Mouse (Mus musculus): ENCODE results near the gene Ttc30a1. TPM values are rescaled to one million over a fixed set of nuclear protein-coding genes. Genes with fewer than 3 reads are reported as not detected.
A peak's percentile ranks its signal among the peaks of the same experiment; 100 is the strongest.

The Ttc30a1 gene
- under 1 TPM; 0.93 to 0.99 TPM for polyA plus RNA-seq (2017; shearing (Covaris generic))

DNA sequence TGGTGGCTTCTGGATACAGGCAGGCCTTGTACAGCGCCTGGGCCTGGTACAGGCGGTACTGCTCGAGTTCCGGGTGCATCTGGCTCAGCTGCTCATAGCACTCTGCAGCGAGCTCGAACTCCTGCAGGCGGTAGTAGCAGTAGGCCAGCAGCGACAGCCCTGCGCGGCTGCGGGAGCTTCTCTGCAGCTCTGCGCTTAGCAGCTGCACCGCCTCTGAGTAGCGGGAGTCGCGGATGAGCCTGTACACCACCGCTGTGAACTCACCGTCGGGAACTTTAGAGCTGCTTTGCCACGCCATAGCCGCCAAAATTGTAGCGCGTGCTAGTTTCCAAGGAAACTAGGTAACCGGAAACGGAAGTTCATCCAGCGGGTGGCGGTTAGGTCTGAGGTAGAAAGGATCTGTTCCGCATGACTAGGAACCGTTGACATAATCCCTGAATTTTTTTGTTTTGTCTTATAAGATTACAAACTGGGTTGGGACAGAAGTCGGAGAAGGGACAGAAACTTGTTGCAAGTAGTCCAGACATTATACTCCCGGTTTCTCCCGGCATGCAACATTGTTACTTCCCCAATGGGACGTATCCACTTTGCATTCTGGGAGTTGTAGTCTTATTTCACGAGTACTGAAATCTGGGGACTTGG is at the start of gene Ttc30a1:
Ttc30a1 (minus strand) TSS at position 528 of the 642 bp plus-strand sequence.
- ATAC-seq, result peak; percentile 87

DNA sequence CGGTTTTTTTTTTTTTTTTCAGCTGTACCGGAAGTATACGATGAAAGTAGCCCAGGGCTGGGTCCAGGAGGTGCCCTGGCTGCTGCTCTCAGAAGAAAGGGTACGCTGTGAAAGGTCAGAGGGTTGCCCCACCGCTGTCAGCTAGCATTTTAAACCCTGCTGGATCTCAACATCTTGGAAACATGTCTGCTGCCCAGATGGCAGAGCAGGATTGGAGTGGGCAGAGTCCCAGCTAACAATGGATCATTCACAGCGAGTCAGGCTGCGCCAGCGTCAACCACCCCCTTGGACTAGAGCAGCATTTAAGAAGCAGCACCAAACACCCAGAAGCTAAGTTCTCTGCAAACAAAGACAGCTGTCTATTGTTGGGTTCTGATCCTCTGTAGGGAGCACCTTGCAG is 48.3 kb upstream of the Ttc30a1 start:
- no peak for ATAC-seq

DNA sequence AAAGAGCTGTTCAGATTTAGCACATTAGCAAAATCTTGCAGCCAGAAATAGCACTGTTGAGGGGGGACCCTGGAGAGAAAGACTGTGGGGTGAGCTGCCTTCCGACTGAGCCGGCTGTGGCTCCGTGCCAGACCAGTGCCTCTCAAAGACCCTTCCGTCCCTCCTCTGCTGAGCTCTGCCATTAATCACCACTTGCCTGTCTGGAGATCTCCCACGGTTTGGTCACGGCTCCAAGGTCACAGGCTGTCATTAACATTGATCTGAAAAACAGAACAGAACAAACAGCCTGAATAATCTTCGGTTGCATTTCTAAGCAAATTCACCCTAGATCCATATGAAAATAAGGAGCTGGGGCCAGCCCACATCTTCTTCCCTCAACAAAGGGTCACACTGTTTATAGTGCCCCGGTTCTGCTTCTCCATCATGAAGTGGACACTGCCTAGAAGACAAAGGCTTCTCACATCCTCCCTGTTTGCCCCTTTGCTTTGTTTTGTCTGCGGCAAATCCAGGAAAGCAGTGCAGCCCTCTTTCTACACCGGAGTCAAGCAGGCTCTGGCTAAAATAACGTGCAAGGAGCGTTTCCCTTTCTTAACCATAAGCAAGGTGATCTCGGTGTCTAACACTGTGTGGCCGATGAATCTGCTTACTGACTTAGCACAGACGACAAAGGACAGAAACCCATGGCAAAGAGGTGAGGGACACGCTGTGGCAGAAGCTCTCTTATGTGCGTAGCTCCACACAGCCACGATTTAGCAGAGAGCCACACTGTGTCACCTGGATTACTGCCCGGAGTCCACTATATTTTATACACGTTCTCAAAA is 47.5 kb upstream of the Ttc30a1 start:
- no peak for ATAC-seq

DNA sequence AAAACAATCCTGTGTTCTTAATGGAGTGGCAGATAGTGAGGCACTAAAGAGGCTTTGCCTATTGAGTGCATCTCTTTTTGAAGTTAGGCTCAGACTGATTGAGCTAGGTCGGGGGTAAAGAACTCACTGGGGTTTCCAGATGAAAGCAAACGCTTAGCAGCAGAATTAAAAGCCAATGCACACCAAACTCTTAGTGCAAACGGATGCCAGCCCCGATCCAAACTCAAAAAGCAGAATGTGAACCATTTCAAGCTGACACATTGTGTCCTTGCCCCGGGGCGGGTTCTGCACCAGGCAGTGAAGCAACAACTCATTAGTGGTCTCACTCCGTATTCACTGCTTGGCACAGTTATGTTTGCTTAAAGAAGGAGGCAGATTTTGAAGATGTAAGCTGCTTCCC is 35.1 kb upstream of the Ttc30a1 start:
- ATAC-seq, result no peak

DNA sequence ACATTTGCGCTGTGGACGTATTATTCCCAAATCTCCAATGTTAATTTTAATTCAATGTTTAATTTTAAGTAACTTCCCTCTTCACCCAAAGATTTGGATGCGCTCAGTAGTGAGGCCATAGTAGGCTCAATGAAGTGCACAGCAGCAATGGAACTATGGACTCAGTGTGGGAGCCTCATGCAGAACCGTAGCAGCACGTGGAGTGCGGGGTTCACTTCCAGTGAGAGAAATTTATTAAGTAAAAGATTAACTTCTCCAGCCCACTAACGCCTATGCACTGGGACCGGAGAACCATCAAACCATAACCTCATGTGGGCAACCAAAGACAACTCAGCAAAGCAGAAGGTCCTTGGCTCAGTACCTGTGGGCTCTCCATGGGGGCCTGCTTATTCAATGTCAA is 34.4 kb upstream of the Ttc30a1 start:
- ATAC-seq, result no peak

DNA sequence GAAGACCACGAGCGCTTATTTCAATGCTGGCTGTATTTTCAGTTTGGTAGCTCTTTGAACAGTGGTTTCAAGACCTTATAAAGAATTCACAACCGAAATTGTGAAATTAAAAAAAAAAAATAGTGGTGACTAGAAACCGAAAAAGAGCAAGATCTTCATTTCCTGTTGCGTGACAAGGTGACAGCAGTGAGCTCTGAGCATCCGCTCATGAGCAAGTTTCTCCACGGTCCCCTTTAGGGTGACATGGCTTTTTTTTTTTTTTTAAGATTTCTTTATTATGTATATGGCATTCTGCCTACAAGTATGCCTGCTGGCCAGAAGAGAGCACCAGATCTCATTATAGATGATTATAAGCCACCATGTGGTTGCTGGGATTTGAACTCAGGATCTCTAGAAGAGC is 33.7 kb upstream of the Ttc30a1 start:
- ATAC-seq, result peak; percentile 76

DNA sequence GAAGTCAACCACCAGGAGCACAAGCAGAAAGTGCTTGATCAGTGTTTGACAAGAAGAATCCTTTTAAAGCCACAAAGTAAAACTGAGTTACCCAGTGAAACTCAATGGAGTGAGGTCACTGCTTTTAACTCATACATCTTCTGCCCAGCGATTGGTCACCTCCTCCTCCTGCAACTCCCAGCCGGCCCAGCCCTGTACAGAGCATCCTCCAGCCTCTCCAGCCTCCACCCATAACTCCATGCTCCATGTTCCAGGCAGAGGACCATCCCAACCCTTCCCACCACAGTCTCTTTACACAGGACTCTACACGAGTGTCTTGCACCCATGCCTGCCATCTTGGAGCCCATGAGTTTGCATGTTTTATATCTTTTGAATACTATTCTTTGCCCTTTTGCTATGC is 32.9 kb upstream of the Ttc30a1 start:
- no peak for ATAC-seq

DNA sequence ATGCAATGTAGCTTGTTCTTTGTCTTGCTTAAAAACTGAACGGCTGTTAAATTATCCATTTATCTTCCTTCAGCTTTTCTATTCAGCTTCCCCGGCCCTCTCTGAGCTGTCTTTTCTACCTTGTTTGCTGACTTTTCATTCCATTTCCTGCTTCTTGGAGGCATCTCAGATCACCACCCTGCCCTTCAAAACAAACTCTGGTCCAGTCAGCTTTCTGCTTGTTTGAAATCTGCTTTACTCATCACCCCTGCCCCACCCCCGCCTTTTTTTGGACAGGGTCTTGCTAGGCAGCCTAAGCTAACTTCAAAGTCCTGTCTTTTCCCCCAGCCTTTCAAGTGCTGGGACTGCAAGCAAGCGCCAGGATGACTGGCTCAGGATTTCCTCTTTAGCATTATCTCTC is 24.4 kb upstream of the Ttc30a1 start:
- ATAC-seq, result no peak

DNA sequence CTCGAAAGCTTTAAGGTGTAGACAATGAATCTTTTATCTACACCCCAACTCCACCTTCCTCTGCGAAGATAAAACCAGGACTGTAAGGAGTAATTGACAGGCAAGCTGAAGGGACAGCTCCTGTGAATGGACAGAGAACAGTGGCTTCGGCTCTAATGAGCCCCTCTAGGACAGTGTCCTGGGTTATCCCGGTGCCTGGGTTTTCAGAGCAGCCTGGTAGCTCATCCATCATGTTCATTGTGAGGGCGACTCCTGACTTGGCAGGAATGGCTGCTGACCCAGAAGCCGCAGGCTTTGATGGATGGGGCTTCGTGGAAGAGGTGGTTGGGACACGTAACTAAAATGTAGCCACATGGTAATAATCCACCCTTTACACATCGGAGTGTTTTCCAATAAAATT is 21.1 kb upstream of the Ttc30a1 start:
- no peak for ATAC-seq

DNA sequence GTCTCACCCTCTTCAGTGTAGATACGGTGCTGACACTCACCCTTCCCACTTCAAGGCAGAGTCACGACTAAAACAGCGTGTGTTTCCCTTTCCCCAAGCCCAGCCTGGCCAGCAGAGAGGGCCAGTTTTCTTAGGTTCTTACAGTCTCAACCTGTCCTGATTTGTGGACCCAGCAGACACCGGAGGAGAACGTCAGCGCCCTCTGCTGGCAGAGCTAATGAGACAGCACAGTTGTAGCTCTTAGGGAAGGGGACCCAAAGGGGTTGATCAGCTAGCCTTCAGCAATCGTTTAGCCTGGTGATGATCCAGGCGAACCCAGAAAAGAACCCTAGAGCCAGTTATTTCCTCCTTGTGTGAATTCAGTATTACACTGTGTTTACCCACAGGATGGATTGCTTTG is 19.6 kb upstream of the Ttc30a1 start:
- peak; percentile 43 for ATAC-seq

DNA sequence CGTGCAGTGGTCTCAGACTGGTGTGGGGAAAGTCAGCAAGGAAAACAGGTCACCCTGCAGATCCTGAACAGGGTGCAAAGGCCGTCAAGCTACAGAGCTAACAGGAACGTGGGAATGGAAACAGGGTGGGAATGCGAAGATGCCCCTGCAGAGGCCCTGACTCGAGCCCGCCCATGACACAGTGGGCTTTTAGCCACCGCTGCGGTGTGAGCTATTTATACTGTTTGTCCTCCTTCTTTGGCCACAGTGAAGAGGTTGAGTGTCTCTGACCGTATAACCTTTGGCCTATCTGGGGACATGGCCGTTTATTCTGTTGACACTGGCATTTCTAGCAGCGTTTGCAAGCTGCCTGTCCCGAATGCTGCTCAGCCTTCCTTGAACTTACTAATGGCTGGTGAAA is 17.9 kb upstream of the Ttc30a1 start:
- ATAC-seq, result no peak

DNA sequence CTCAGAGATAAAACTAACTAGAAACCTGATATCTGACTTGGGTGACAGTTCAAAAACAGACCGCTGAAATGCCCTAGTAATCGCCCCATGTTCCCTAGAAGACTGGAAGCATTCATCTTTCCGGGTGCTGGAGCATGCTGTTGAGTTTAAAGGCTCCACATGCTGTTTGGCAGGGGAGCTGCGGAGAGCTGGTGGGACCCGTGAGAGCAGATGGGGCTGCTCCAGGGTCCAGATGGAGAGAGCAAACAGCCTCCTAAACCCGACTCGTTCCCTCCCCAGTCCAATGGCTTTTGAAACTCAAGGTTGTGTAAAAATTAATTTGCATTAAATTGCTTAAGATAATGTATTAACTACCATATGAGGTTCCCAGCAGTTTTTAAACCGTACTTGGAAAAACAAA is 16.9 kb upstream of the Ttc30a1 start:
- ATAC-seq, result no peak

DNA sequence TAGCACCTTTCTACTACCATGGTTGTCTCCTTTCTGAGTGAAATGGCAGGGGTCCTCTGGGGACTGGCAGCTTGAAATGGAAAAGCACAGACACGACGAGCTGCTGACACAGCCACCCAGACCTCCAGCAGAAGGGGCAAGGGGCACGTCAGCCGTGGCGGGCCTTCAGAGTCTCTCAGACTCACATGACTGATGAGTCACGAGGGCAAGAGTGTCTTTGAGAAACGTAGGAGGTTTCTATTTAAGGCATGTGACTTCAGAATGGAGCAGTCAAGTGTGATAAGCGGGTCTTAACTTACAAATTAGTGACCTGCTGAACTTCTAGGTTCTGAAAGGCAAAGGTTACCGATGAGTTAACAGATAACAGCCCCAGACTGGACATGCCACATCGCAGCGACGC is 16.0 kb upstream of the Ttc30a1 start:
- ATAC-seq, result no peak

DNA sequence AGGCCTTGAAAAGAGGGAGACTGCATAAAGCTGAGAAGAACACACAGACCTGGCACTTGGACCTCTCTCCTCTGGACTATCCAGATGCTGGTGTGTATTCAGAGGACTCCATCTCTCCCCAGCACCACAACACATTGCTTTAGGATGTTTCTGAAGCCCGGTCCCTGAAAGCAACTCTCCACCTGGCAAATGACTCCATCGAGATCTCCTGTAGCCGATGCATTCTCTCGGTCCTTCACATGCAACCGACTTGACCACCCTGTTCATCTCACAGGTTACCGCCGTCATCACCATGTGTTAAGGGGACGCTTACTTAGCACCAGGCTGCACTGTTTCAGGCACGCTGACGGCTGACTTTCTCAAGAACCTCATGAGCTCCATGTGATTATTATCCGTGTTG is 13.1 kb upstream of the Ttc30a1 start:
- no peak for ATAC-seq

DNA sequence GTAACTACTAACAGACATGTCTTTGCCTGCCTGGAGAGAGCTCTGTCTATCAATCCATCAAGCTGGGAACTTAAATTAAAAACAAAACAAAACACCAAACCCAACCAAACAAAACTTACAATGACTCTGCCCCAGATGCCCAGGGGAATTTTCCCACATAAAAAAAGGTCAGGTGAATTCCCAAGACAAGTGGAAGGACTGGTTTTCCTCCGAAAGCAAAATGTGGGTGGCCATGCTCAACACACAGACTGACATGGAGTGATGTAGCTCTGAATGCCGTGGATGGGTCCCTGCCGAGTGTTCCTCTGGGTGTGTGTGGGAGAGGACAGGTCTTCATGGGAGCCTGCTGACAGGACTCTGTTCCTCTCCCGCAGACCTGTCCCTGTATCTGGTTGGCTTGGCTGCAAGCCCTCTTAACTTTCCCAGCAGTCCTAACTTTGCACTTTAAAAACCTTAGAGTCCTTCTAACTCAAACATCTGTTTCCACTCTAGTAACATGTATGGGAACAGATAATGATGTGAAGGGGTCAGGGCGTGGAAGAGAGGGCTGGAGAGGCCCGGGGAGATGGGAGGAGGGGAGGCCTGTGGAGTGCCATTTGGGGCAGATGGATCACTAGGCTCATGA is 9.9 kb upstream of the Ttc30a1 start:
- ATAC-seq, result no peak

DNA sequence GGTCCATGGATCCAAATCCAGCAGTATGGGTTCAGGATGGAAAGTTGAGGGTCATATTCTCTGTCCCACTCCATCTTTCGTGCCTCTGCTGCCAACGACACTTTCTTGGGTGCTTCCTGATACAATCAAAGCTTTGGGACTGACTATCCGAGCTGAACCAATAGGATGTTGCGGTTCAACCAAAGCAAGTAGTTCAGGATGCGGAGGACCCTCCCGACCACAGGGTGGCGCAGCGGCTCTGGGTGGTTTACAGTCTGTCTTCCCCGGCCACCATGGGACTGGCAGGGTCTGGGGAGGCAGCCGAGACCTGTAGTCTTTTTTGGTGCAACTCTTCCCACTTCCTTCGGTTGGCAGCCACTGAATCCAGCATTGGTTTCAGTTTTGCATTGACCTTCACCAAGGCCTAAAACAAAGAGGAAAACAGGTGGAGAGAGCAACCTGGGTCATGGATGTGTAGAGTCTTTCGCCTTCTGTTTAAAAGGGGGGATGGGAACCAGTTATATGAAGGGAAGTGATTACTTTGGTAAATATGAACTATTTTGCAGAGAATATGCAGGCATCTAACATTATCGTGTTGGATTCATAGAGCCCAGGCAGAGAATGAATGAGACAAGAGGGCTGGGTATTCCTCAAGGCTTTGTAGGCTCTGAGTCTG is 9.2 kb upstream of the Ttc30a1 start:
- peak; percentile 93 for ATAC-seq

DNA sequence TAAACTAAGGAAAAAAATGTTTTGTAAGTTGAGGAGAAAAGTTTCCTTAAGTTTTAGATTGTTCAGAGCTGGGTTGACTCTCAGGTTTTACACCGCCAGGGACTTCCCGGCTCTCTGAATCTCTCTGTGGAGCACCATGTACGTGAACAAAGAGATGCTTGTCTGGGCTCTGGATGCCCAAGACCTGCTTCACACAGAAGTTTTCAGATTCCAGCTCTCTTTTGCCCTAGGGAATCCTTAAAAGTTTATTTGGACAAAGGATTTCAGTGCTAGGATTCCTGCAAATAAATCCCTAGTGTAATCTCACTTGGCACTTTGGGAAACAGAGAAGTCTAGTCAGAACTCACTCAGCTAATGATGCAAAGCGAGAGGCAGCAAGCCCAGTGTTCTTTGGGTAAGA is 7.9 kb upstream of the Ttc30a1 start:
- ATAC-seq, result no peak

DNA sequence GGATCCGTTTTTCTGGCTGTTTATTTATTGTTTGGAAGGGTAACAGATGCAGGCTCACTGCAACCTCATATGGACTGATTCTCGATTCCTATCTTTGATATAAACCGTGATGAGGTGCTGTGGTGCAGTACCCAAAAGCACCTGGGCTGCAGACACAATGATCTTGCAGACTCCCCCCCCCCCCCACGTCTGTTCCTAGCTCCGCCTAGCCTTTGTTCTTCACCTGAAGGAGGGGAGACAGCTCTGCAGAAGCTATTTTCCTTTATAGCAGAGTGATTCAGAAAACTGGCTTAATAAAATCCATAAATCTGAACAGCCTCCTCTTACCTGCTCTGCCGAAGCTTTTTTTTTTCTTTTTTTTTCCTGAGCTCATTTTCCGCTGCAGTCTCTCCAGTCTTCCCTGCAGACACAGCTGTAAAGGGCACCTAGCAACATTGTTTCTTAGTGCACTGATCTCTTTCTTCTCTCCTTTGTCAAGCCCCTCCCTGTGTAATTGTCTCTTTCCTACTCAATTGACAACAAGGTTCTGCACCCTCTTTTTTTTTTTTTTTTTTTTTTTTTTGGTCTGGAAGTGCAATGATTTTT is 7.1 kb upstream of the Ttc30a1 start:
- no peak for ATAC-seq

DNA sequence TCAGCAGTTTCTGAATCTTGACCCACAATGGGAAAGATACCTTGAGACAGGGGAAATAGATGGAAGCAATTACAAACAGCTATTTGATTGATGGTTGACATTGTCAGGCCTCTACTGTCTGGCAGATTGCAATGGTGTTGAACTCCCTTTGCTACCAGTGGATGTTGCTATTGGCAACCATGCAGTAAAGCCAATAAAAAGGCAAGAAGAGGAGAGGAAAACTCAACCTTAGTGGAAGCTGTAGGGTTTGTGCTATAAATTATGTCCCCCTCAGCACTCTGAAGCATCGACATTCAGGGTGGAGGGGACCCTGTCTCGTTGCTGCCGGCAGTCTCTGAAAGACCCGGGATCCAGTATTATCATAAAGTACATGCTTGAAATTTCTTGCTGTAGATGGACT is 6.6 kb upstream of the Ttc30a1 start:
- ATAC-seq, result no peak

DNA sequence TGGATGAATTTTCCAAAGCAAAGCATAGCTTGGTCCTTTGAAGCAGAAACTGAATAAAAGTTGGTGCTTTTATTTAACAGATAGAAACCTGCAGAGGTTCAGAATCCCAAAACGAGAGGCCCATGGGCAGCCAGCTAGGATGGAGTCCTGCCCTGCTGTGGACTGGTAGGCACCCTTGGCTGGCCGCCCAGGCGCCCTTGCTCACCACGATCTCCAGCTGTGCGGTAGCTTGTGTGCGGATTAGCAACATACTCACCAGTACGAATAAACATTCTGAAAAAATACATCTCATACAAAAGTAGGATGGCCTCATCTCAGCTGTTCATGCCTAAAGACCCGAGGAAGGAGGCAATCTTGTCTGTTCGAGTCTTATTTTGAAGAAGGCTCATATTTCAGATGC is 6.0 kb upstream of the Ttc30a1 start:
- ATAC-seq, result no peak

DNA sequence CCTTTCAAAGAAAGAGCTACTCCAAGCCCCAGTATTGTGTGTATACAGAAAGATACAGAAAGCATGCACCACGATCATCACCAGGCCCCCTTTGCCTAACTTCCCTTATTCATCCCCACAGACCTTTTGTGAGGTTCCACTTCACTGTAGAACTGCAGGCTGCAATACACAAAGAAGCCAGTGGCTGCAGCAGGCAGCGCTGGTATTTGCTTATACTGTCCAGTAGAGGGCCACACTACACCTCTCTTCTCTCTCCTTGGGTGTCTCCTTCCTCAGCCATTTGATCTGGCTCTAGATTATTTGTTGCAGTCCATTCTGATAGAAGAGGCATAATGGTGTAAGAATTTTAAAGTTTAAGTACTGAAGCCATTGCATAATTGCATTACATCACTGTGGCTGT is 3.4 kb upstream of the Ttc30a1 start:
- peak; percentile 72 for ATAC-seq

DNA sequence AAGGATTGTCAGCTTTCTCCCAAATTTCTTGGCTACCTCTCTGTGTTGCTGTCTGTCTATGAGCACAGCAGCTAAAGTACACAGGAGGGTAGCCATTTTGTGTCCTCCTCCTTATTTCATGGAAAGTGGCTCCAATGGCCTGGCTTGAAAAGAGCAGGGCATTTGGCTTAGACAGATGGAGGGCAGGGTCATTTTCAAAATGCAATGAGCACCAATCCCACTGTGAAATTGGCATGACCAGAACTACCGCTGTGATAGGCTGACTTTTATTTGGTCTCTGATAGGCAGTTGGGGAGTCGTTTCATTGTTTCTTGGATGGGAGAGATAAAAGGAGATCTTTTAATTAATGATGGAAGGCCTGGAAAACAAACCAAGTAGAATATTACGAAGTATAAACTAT is 2.1 kb upstream of the Ttc30a1 start:
- no peak for ATAC-seq

DNA sequence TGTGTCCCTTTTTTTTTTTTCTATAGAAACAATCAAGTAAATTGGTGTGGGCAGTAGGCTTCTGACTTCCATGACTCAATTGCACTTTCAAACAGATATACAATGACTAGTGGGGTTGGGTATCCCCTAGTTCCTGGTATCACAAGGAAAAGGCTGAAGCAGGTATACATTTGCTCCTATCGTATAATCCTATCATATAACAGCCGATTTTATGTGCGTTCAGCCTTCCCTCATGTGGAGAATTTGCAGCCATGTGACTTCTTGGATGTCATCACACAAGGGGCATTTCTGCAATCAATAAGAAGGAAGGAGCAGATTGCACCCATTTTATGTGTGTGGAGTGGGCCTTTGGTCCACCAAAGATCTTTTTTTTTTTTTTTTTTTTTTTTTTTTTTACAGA is 1.3 kb upstream of the Ttc30a1 start:
- no peak for ATAC-seq
